Mouse (Mus musculus): Measurements from ENCODE around the gene Itgae. TPM values are rescaled to one million over a fixed set of nuclear protein-coding genes. Genes with fewer than 3 reads are reported as not detected.

The Itgae gene
- polyA plus RNA-seq, 1 experiment = 0.78 TPM

DNA sequence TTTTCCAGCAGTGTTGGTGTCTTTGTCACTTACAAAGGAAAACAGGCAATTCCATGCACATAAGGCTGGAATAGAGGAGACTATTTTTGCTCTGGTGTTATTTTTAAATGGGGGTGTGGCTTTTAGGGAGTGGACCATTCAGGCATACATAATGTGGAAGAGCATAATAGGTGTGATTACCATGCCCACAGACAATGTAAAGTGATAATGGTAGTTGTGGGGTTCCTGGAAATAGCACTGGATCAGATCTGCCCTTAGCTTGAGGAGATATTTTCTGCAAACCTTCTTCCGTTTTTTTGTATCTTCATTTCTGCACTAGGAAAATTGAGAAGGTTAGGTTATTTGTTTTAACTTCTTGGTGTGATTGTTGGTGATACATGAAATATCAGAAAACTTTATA lies 37.6 kb upstream of the Itgae start:
- Histone ChIP-seq H3K27me3 (ENCODE audit: control insufficient read depth, insufficient read depth, low read length, poor library complexity, severe bottlenecking) (no peaks in the 10 kb centered on the region), H3K4me3 (ENCODE audit: low read depth, low read length) (no peak overlapping the region), H3K36me3 (ENCODE audit: control insufficient read depth, insufficient read depth, low read length, poor library complexity, severe bottlenecking) (peaks cover 36% of the 10 kb centered on the region), H3K4me1 (ENCODE audit: control insufficient read depth, insufficient read depth, low read length) (peaks cover 2% of the 10 kb centered on the region), H3K27ac (ENCODE audit: insufficient read depth, low read length) (no peak overlapping the region), H3K9ac (ENCODE audit: low read depth, poor library complexity, severe bottlenecking) (no peak overlapping the region), H3K9me3 (replicated peaks; ENCODE audit: control insufficient read depth, insufficient read depth, low read length, poor library complexity, severe bottlenecking) (no peaks in the 10 kb centered on the region)
- TF ChIP-seq CTCF (IDR thresholded peaks at IDR 0.05; ENCODE audit: low read depth, low read length) (no peak), EP300 (IDR thresholded peaks at IDR 0.05; ENCODE audit: insufficient read depth, low read depth, low read length) (no peak), POLR2A (IDR thresholded peaks at IDR 0.05; ENCODE audit: insufficient read depth, low read length) (no peak)

DNA sequence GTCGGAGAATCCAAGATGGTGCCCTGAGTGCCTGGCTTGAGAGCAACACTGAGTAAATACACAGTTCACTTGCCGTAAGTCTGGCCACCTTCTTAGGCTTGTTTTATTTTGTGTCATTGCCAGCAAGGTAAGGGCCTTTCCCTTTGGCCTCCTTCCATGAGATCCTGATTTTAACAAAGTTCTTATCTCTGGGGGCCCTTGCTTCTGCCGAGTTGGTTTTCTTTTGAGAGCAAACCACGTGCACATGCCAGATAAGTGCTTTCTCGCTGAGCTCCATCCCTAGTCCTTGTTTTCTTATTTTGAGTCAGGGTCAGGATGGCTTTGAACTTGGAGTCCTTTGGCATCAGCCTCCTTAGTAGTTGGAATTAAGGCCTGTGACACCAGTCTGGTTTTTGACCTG lies 32.7 kb upstream of the Itgae start:
- Histone ChIP-seq H3K4me1 (ENCODE audit: control insufficient read depth, insufficient read depth, low read length) (no peaks in the 10 kb centered on the region), H3K9ac (ENCODE audit: low read depth, poor library complexity, severe bottlenecking) (no peak overlapping the region), H3K27ac (ENCODE audit: insufficient read depth, low read length) (no peak overlapping the region), H3K4me3 (ENCODE audit: low read depth, low read length) (no peak overlapping the region), H3K9me3 (replicated peaks; ENCODE audit: control insufficient read depth, insufficient read depth, low read length, poor library complexity, severe bottlenecking) (no peaks in the 10 kb centered on the region; the same call in 1 of the 2 replicates), H3K27me3 (ENCODE audit: control insufficient read depth, insufficient read depth, low read length, poor library complexity, severe bottlenecking) (no peaks in the 10 kb centered on the region), H3K36me3 (ENCODE audit: control insufficient read depth, insufficient read depth, low read length, poor library complexity, severe bottlenecking) (peaks cover 38% of the 10 kb centered on the region)
- TF ChIP-seq POLR2A (IDR thresholded peaks at IDR 0.05; ENCODE audit: insufficient read depth, low read length) = no peak

DNA sequence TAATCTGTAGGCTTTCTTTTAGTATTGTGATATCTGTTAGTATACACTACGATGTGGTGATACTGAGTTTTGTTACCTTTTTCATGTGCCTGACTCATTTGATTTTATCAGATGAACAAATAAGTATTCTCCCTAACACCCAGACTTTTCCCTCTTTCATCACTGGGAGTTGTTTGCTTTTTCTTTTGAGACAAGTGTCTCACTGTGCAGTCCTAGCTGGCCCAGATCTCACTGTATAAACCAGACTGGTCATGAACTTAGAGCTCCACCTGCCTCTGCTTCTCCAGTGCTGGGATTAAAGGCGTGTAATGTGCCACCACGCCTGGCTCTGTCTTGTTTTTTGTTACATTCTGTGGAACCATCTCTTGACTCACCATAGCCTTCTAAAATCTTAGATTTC lies 30.8 kb upstream of the Itgae start:
- TF ChIP-seq POLR2A (IDR thresholded peaks at IDR 0.05; ENCODE audit: insufficient read depth, low read length) = no peak
- TF ChIP-seq EP300 (IDR thresholded peaks at IDR 0.05; ENCODE audit: insufficient read depth, low read depth, low read length) = no peak
- TF ChIP-seq CTCF (IDR thresholded peaks at IDR 0.05; ENCODE audit: low read depth, low read length) = no peak
- Histone ChIP-seq H3K9me3 (replicated peaks; ENCODE audit: control insufficient read depth, insufficient read depth, low read length, poor library complexity, severe bottlenecking) (peaks cover 13% of the 10 kb centered on the region), H3K27ac (ENCODE audit: insufficient read depth, low read length) (no peak overlapping the region), H3K4me1 (ENCODE audit: control insufficient read depth, insufficient read depth, low read length) (no peaks in the 10 kb centered on the region), H3K9ac (ENCODE audit: low read depth, poor library complexity, severe bottlenecking) (no peak overlapping the region), H3K36me3 (ENCODE audit: control insufficient read depth, insufficient read depth, low read length, poor library complexity, severe bottlenecking) (peaks cover 25% of the 10 kb centered on the region), H3K27me3 (ENCODE audit: control insufficient read depth, insufficient read depth, low read length, poor library complexity, severe bottlenecking) (no peaks in the 10 kb centered on the region), H3K4me3 (ENCODE audit: low read depth, low read length) (no peak overlapping the region)

DNA sequence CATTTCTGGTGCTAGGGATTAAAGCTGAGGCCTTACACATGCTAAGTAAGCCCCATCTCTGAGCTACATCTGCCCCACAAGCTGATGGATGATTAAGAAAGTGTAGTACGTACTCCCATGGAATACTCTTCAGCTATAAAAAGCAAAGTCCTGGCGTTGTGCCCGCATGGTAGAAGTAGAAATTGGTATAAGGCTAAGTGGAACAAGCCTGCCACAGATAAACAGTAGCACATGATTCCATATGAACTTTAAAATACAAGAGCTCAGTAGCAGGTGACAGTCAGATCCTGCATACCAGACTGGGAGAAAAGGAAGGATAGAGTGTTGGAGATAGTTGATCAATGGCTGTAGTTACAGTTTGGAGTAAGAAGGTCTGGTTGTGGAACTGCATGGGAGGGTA lies 29.0 kb upstream of the Itgae start:
- no peak overlapping the region for H3K27ac ChIP-seq (ENCODE audit: insufficient read depth, low read length)
- H3K4me1 ChIP-seq (ENCODE audit: control insufficient read depth, insufficient read depth, low read length) = no peaks in the 10 kb centered on the region
- no peak overlapping the region for H3K9ac ChIP-seq (ENCODE audit: low read depth, poor library complexity, severe bottlenecking)
- no peak overlapping the region for H3K4me3 ChIP-seq (ENCODE audit: low read depth, low read length)
- no peak for TF ChIP-seq CTCF (IDR thresholded peaks at IDR 0.05; ENCODE audit: low read depth, low read length)
- no peak for TF ChIP-seq POLR2A (IDR thresholded peaks at IDR 0.05; ENCODE audit: insufficient read depth, low read length)
- no peaks in the 10 kb centered on the region for H3K27me3 ChIP-seq (ENCODE audit: control insufficient read depth, insufficient read depth, low read length, poor library complexity, severe bottlenecking)
- peaks cover 25% of the 10 kb centered on the region for H3K9me3 ChIP-seq (replicated peaks; ENCODE audit: control insufficient read depth, insufficient read depth, low read length, poor library complexity, severe bottlenecking)
- peaks cover 17% of the 10 kb centered on the region for H3K36me3 ChIP-seq (ENCODE audit: control insufficient read depth, insufficient read depth, low read length, poor library complexity, severe bottlenecking)

DNA sequence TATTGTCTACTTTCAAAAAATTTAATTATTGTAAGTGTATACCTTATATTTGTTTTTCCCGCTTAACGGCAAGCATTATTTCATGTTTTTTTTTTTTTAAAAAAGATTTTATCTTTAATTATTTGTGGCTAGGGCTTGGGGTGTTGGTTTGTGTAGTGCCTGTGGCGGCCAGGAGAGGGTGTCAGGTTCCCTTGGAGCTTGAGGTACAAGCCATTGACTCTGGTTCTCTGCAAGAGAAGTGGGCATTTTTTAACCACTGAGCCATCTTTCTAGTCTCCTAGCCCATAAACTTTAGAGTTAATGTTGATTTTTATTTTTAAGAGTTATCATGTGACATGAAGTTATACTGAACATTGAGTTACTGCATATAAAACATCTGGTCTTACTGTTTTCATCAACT lies 18.5 kb upstream of the Itgae start:
- H3K9me3 ChIP-seq (replicated peaks; ENCODE audit: control insufficient read depth, insufficient read depth, low read length, poor library complexity, severe bottlenecking) = peaks cover 3% of the 10 kb centered on the region; the same call in 1 of the 2 replicates
- no peak overlapping the region for H3K27ac ChIP-seq (ENCODE audit: insufficient read depth, low read length)
- no peaks in the 10 kb centered on the region for H3K27me3 ChIP-seq (ENCODE audit: control insufficient read depth, insufficient read depth, low read length, poor library complexity, severe bottlenecking)
- no peaks in the 10 kb centered on the region for H3K4me1 ChIP-seq (ENCODE audit: control insufficient read depth, insufficient read depth, low read length)
- H3K4me3 ChIP-seq (ENCODE audit: low read depth, low read length) = no peak overlapping the region
- peaks cover 72% of the 10 kb centered on the region for H3K36me3 ChIP-seq (ENCODE audit: control insufficient read depth, insufficient read depth, low read length, poor library complexity, severe bottlenecking)
- no peak overlapping the region for H3K9ac ChIP-seq (ENCODE audit: low read depth, poor library complexity, severe bottlenecking)
- TF ChIP-seq POLR2A (IDR thresholded peaks at IDR 0.05; ENCODE audit: insufficient read depth, low read length) (no peak), CTCF (IDR thresholded peaks at IDR 0.05; ENCODE audit: low read depth, low read length) (peak; percentile 38), EP300 (IDR thresholded peaks at IDR 0.05; ENCODE audit: insufficient read depth, low read depth, low read length) (no peak)

DNA sequence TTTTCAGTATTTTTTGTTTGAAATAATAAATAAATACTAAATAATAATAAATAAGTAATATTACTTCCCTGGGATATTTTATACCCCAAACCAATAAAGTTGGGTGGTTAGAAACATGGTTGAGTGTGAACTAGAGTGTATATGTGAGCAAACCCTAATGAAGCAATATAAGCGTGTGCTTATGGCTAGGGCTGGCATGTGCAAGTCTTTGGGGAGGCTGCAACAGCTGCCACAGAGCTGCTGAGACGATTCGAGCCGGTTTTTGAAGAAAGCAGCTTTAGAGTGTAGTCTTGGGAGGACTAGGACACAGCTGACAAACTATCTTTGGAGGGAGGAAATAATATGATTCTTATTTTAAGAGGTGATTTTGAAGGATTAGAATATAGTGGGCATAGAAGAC lies 14.1 kb upstream of the Itgae start:
- H3K36me3 ChIP-seq (ENCODE audit: control insufficient read depth, insufficient read depth, low read length, poor library complexity, severe bottlenecking) = peaks cover 65% of the 10 kb centered on the region
- no peaks in the 10 kb centered on the region for H3K4me1 ChIP-seq (ENCODE audit: control insufficient read depth, insufficient read depth, low read length)
- H3K27ac ChIP-seq (ENCODE audit: insufficient read depth, low read length) = no peak overlapping the region
- H3K9ac ChIP-seq (ENCODE audit: low read depth, poor library complexity, severe bottlenecking) = no peak overlapping the region
- TF ChIP-seq EP300 (IDR thresholded peaks at IDR 0.05; ENCODE audit: insufficient read depth, low read depth, low read length) = no peak
- TF ChIP-seq CTCF (IDR thresholded peaks at IDR 0.05; ENCODE audit: low read depth, low read length) = no peak
- no peak for TF ChIP-seq POLR2A (IDR thresholded peaks at IDR 0.05; ENCODE audit: insufficient read depth, low read length)
- H3K9me3 ChIP-seq (replicated peaks; ENCODE audit: control insufficient read depth, insufficient read depth, low read length, poor library complexity, severe bottlenecking) = no peaks in the 10 kb centered on the region
- H3K4me3 ChIP-seq (ENCODE audit: low read depth, low read length) = no peak overlapping the region
- no peaks in the 10 kb centered on the region for H3K27me3 ChIP-seq (ENCODE audit: control insufficient read depth, insufficient read depth, low read length, poor library complexity, severe bottlenecking)

Measured in ES-Bruce4 (cell line).